Mouse (Mus musculus): ENCODE results near the gene Acvr1. TPM values are rescaled to one million over a fixed set of nuclear protein-coding genes. Genes with fewer than 3 reads are reported as not detected.

Gene Acvr1
- polyA plus RNA-seq, 1 experiment = 35.6 TPM

DNA sequence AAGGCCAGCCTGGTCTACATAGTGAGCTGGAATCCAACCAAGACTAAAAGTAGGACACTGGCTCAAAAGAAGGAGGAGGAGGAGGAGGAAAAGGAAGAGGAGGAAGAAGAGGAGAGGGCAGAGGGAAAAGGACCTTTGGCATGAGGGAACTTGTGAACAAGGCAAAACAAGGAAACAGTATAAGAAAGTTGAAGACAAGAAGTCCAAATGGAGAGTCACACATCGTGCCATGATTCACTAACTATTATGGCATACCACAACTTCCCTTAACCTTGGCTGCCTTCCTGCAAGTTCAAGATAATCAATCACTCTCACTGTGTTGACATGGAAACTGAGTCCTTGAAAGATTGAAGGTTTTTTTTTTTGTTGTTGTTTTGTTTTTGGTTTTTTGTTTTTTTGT, 148.8 kb downstream of the Acvr1 start:
- TF ChIP-seq MYOG (IDR thresholded peaks at IDR 0.05; ENCODE audit: control insufficient read depth in 1 of 3, insufficient read depth in 1 of 3, insufficient read length in 2 of 3, low read depth in 2 of 3) = no peak
- TF ChIP-seq E2F4 (IDR thresholded peaks at IDR 0.05; ENCODE audit: insufficient read depth) = no peak
- TF ChIP-seq MAX (IDR thresholded peaks at IDR 0.05; ENCODE audit: low read depth) = no peak
- no peak for TF ChIP-seq CEBPB (IDR thresholded peaks at IDR 0.05; ENCODE audit: insufficient read depth, poor library complexity, severe bottlenecking)
- TF ChIP-seq POLR2A (IDR thresholded peaks at IDR 0.05; ENCODE audit: insufficient read length, low read depth) = no peak
- TF ChIP-seq TCF12 (IDR thresholded peaks at IDR 0.05; ENCODE audit: insufficient read depth, poor library complexity, severe bottlenecking) = no peak
- no peak for TF ChIP-seq SRF (IDR thresholded peaks at IDR 0.05; ENCODE audit: control insufficient read depth, insufficient read length, low read depth)
- TF ChIP-seq POLR2AphosphoS2 (IDR thresholded peaks at IDR 0.05; ENCODE audit: insufficient read length, low read depth) = no peak
- no peak for TF ChIP-seq MYOD1 (IDR thresholded peaks at IDR 0.05; ENCODE audit: control insufficient read depth in 1 of 3, insufficient read length in 2 of 3, low read depth in 2 of 3)
- no peak for TF ChIP-seq TCF3 (IDR thresholded peaks at IDR 0.05; ENCODE audit: insufficient read length, low read depth)
- TF ChIP-seq REST (IDR thresholded peaks at IDR 0.05; ENCODE audit: insufficient read depth, insufficient read length) = no peak
- TF ChIP-seq USF1 (IDR thresholded peaks at IDR 0.05; ENCODE audit: low read depth) = no peak
- Histone ChIP-seq H3K4me3 (no peak overlapping the region), H3K27me3 (ENCODE audit: control insufficient read depth, insufficient read depth, insufficient read length) (no peaks in the 10 kb centered on the region)

DNA sequence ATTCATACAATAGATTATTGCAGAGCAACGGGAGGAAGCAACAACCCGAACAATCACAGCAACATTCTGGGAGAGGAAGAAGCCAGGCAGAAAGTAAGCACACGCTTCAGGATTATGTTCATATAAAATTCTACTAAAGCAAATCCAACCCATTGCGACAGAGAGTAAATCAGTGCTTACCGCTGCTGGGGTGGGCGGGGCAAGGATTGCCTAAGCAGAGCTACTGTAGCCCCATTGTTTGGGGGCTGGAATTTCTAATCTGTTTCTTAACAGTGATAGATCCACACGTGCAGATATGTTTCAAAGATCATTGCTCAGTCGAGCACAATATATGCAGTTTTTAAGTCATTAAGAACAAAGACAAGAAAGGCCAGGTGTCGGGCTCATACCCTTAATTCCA, 149.3 kb downstream of the Acvr1 start:
- TF ChIP-seq SRF (IDR thresholded peaks at IDR 0.05; ENCODE audit: control insufficient read depth, insufficient read length, low read depth) = no peak
- no peak for TF ChIP-seq MYOD1 (IDR thresholded peaks at IDR 0.05; ENCODE audit: control insufficient read depth in 1 of 3, insufficient read length in 2 of 3, low read depth in 2 of 3)
- no peak for TF ChIP-seq REST (IDR thresholded peaks at IDR 0.05; ENCODE audit: insufficient read depth, insufficient read length)
- no peak for TF ChIP-seq USF1 (IDR thresholded peaks at IDR 0.05; ENCODE audit: low read depth)
- no peak for TF ChIP-seq CEBPB (IDR thresholded peaks at IDR 0.05; ENCODE audit: insufficient read depth, poor library complexity, severe bottlenecking)
- no peak for TF ChIP-seq TCF12 (IDR thresholded peaks at IDR 0.05; ENCODE audit: insufficient read depth, poor library complexity, severe bottlenecking)
- no peak for TF ChIP-seq MAX (IDR thresholded peaks at IDR 0.05; ENCODE audit: low read depth)
- TF ChIP-seq E2F4 (IDR thresholded peaks at IDR 0.05; ENCODE audit: insufficient read depth) = no peak
- TF ChIP-seq POLR2AphosphoS2 (IDR thresholded peaks at IDR 0.05; ENCODE audit: insufficient read length, low read depth) = no peak
- TF ChIP-seq POLR2A (IDR thresholded peaks at IDR 0.05; ENCODE audit: insufficient read length, low read depth) = no peak
- no peak for TF ChIP-seq MYOG (IDR thresholded peaks at IDR 0.05; ENCODE audit: control insufficient read depth in 1 of 3, insufficient read depth in 1 of 3, insufficient read length in 2 of 3, low read depth in 2 of 3)
- no peak for TF ChIP-seq TCF3 (IDR thresholded peaks at IDR 0.05; ENCODE audit: insufficient read length, low read depth)
- no peak overlapping the region for H3ac ChIP-seq (ENCODE audit: control insufficient read depth, insufficient read length)
- H3K79me2 ChIP-seq (ENCODE audit: control insufficient read depth, insufficient read depth) = no peaks in the 10 kb centered on the region
- no peak overlapping the region for H3K4me2 ChIP-seq (ENCODE audit: low read depth)
- H3K36me3 ChIP-seq (ENCODE audit: control insufficient read depth, insufficient read depth) = no peaks in the 10 kb centered on the region
- no peak overlapping the region for H3K4me3 ChIP-seq
- H3K27me3 ChIP-seq (ENCODE audit: control insufficient read depth, insufficient read depth, insufficient read length) = no peaks in the 10 kb centered on the region

More for the DNA sequence above, 148.8 kb downstream of the Acvr1 start:
- no peaks in the 10 kb centered on the region for H3K36me3 ChIP-seq (ENCODE audit: control insufficient read depth, insufficient read depth)
- no peaks in the 10 kb centered on the region for H3K79me2 ChIP-seq (ENCODE audit: control insufficient read depth, insufficient read depth)
- H3K4me2 ChIP-seq (ENCODE audit: low read depth) = no peak overlapping the region
- no peak overlapping the region for H3ac ChIP-seq (ENCODE audit: control insufficient read depth, insufficient read length)

DNA sequence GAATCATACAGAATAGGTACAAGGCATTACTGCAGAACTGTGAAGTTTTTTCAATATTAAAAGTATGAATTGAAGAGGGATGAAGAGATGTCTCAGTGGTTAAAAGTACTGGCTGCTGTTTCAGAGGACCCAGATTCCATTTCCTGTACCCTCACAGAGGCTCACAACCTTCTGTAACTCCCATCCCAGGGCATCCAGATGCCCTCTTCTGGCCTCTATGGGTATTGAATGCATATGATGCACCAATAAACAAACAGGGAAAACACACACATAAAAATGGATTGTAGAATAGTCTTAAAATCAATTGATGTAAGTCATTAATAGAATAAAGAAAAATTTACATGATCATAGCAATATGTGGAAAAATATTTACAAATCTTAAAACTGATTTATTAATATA, 151.9 kb downstream of the Acvr1 start:
- no peak overlapping the region for H3K4me3 ChIP-seq
- H3K4me2 ChIP-seq (ENCODE audit: low read depth) = no peak overlapping the region
- no peak for TF ChIP-seq MAX (IDR thresholded peaks at IDR 0.05; ENCODE audit: low read depth)
- TF ChIP-seq MYOG (IDR thresholded peaks at IDR 0.05; ENCODE audit: control insufficient read depth in 1 of 3, insufficient read depth in 1 of 3, insufficient read length in 2 of 3, low read depth in 2 of 3) = no peak
- no peak for TF ChIP-seq POLR2AphosphoS2 (IDR thresholded peaks at IDR 0.05; ENCODE audit: insufficient read length, low read depth)
- TF ChIP-seq MYOD1 (IDR thresholded peaks at IDR 0.05; ENCODE audit: control insufficient read depth in 1 of 3, insufficient read length in 2 of 3, low read depth in 2 of 3) = no peak
- TF ChIP-seq REST (IDR thresholded peaks at IDR 0.05; ENCODE audit: insufficient read depth, insufficient read length) = no peak
- TF ChIP-seq USF1 (IDR thresholded peaks at IDR 0.05; ENCODE audit: low read depth) = no peak
- no peak for TF ChIP-seq E2F4 (IDR thresholded peaks at IDR 0.05; ENCODE audit: insufficient read depth)
- TF ChIP-seq SRF (IDR thresholded peaks at IDR 0.05; ENCODE audit: control insufficient read depth, insufficient read length, low read depth) = no peak
- no peak for TF ChIP-seq POLR2A (IDR thresholded peaks at IDR 0.05; ENCODE audit: insufficient read length, low read depth)
- TF ChIP-seq CEBPB (IDR thresholded peaks at IDR 0.05; ENCODE audit: insufficient read depth, poor library complexity, severe bottlenecking) = no peak
- TF ChIP-seq TCF12 (IDR thresholded peaks at IDR 0.05; ENCODE audit: insufficient read depth, poor library complexity, severe bottlenecking) = no peak
- no peak for TF ChIP-seq TCF3 (IDR thresholded peaks at IDR 0.05; ENCODE audit: insufficient read length, low read depth)
- H3ac ChIP-seq (ENCODE audit: control insufficient read depth, insufficient read length) = no peak overlapping the region
- no peaks in the 10 kb centered on the region for H3K36me3 ChIP-seq (ENCODE audit: control insufficient read depth, insufficient read depth)
- no peaks in the 10 kb centered on the region for H3K79me2 ChIP-seq (ENCODE audit: control insufficient read depth, insufficient read depth)
- H3K27me3 ChIP-seq (ENCODE audit: control insufficient read depth, insufficient read depth, insufficient read length) = no peaks in the 10 kb centered on the region

DNA sequence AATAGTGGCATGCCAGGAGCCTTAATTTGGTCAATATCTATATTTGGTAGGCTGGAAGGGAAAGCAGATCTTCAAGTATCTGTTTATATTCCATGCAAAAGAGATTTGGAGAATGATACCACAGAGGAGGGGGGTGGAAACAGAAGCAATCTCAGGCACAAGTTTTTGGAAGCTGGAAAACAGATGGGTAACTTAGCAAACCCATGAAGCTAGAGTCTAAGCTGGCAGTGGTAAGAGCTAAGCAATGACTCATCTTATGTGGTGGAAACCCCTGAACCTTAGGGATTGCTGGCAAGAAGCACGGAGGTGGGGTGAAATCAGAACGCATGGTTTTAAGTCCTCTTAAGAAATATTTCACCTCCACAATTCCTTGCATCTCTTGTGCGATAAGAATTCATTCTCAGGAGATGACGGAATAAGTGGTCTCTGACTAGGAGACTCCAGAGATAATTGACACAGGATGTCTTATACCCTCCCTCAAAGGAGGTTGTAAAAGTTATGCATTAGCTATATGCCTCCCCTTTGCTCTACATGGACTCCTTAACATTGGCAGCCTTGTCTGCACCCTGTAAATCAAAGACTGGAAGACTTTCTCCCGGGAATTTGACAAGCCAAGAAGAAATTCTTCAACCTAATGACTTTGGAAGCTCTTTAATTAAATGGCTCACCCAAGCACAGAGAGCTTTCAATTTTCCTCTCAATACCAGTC, 157.9 kb downstream of the Acvr1 start:
- no peaks in the 10 kb centered on the region for H3K79me2 ChIP-seq (ENCODE audit: control insufficient read depth, insufficient read depth)
- no peak for TF ChIP-seq USF1 (IDR thresholded peaks at IDR 0.05; ENCODE audit: low read depth)
- TF ChIP-seq MYOD1 (IDR thresholded peaks at IDR 0.05; ENCODE audit: control insufficient read depth in 1 of 3, insufficient read length in 2 of 3, low read depth in 2 of 3) = no peak
- no peak for TF ChIP-seq TCF12 (IDR thresholded peaks at IDR 0.05; ENCODE audit: insufficient read depth, poor library complexity, severe bottlenecking)
- no peak for TF ChIP-seq MYOG (IDR thresholded peaks at IDR 0.05; ENCODE audit: control insufficient read depth in 1 of 3, insufficient read depth in 1 of 3, insufficient read length in 2 of 3, low read depth in 2 of 3)
- no peak overlapping the region for H3K4me3 ChIP-seq
- H3K36me3 ChIP-seq (ENCODE audit: control insufficient read depth, insufficient read depth) = no peaks in the 10 kb centered on the region
- H3ac ChIP-seq (ENCODE audit: control insufficient read depth, insufficient read length) = no peak overlapping the region
- H3K4me2 ChIP-seq (ENCODE audit: low read depth) = no peak overlapping the region
- no peaks in the 10 kb centered on the region for H3K27me3 ChIP-seq (ENCODE audit: control insufficient read depth, insufficient read depth, insufficient read length)
